Mouse (Mus musculus) brain, embryonic 14.5 days (tissue): ENCODE measurements around the gene Fam120c. TPM values are rescaled to one million over a fixed set of nuclear protein-coding genes. Genes with fewer than 3 reads are reported as not detected.

Source experiments
- DNase-seq: peaks from one replicate; pipeline ENCODE4 v3.0.0-alpha.2; 2011; ENCODE audit warnings: low read depth
- CTCF ChIP-seq: fragments of 200-500 bp; IDR thresholded peaks from 2 replicates; pipeline ENCODE4 v1.5.1; 2012; ENCODE audit warnings: inconsistent platforms, mild to moderate bottlenecking, moderate library complexity, borderline replicate concordance; ENCODE audit not compliant: insufficient read depth, insufficient read length; ENCODE audit errors: extremely low read depth
- POLR2A ChIP-seq: fragments of 200-500 bp; IDR thresholded peaks from 2 replicates; pipeline ENCODE4 v1.6.1; 2012; ENCODE audit warnings: mild to moderate bottlenecking, inconsistent platforms, borderline replicate concordance; ENCODE audit not compliant: poor library complexity, insufficient read depth, insufficient read length, severe bottlenecking; ENCODE audit errors: extremely low read depth
- polyA plus RNA-seq: library from polyadenylated mRNA; depleted of rRNA; stranded (reverse); fragments of >200 nt; gene quantifications from 2 replicates; pipeline ENCODE4 v1.2.3, GENCODE M21; 2012; rRNA removed

Fam120c gene
- 7.1 and 8.8 TPM in 2 replicates for polyA plus RNA-seq

DNA sequence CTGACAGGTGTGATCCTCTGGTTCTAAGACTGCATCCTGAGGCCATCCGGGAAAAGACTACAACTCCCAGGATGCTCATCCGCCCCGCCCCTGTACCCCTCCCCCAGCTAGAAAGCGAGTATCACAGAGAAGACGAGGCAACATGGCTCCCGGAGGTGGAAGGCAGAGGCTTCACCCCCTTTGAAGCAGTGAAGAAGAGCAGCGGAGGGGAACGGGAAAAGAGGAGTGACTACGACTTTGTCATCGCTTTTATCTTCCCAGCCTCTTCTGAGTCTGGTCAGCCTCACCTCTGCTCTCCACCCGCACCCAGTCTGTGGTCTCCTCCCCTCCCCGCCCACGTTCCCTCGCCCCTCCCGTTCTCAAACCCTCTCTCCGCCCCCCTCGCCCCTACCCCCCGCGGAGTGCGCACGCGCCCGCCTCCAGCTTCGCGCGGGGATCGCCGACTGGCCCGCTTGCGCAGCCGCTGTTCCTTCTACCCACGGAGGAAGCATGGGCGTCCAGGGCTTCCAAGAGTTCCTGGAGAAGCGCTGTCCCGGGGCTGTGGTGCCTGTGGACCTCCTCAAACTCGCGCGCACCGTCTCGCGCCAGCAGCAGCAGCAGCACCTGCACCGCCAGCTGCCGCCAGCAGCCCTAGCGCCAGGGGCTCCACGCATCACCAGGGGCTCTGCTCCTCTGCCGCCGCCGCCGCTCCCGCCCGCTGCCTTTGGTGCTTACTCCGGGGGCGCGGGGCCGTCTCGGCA lies at the start of gene Fam120c:
Gene Fam120c (plus strand): TSS at position 415 of the 740 bp plus-strand sequence.
- 0 out of 2 replicates have a peak, but pooled peaks have one; percentile 20 for TF ChIP-seq POLR2A
- TF ChIP-seq CTCF: no peak
- peak; percentile 94 for DNase-seq

DNA sequence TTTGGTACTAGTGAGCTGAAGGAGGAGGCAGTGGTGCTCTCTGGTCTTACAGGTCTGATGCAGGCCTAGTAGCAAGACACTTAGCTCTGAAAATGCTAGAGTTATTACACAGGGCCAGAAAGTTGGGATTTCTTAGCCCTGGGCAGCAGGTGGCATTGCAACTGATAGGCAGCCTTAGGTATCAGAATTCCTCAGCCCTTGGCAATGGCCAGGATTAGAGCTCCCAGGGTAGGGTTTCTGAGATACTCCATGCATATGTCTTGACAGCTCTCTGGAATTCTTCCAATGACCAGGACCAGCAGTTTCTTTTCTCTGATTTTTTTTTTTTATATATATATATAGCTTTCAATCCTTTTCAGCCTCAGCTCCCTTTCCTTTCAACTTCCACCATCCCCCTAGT lies 45.6 kb upstream of the Fam120c start:
- TF ChIP-seq CTCF: no peak
- TF ChIP-seq POLR2A: no peak
- DNase-seq: peak; percentile 1

DNA sequence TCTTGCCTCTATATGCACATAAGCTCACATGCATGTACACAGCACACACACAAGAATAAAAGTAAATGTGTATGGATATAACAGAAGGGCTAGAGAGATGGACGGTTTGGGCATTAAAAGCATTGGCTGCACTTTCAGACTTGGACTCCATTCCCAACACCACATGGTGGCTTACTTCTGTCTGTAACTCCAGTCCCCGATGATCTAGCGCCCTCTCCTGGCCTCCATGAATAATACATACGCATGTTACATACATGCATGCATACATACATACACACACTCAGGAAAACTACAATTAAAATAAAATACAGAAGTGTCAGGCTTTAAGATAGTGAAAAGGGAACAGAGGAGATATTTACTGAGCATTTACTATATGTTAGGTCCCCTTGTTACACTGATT lies 30.2 kb upstream of the Fam120c start:
- DNase-seq: peak; percentile 1
- no peak for TF ChIP-seq CTCF
- TF ChIP-seq POLR2A: no peak

DNA sequence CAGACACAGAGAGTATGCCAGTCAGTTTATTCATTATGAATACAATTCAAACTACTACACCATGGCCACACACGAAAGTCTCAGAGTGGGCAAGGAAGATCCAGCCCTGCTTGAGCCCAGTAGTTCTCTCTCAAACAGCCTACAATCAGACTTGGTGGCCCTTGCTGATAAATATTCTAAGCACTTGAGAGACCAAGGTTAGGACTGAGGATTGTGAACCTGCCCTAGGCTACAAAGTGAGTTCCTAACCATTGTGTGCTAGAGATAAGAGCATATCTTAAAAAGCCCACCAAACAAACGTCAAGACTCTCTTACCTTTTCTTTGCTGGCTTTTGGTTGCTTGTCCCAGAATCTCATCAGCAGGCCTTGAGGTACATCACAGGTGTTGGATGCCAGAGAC lies 10.4 kb upstream of the Fam120c start:
- DNase-seq: no peak
- TF ChIP-seq CTCF: no peak
- TF ChIP-seq POLR2A: no peak

DNA sequence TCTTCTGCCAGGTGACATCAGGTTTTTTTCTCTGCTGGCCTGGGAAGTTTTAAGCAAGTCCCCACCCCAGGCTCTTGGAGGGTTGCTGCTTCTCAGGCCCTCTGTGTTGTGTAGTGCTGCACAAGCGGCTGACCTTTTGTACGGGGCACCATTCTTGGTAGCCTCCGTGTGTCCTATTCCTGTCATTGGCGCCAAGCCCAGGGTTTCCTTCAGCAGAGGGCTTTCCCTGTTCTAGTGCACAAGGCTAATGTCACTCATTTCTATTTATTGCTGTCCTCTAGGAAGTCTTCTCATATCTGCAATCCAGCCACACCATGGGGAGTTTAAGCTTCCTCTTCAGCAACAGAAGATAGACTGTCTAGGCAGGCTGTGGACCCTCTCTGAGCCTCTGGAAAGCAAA lies 6.2 kb upstream of the Fam120c start:
- no peak for TF ChIP-seq CTCF
- no peak for TF ChIP-seq POLR2A
- DNase-seq: peak; percentile 1

DNA sequence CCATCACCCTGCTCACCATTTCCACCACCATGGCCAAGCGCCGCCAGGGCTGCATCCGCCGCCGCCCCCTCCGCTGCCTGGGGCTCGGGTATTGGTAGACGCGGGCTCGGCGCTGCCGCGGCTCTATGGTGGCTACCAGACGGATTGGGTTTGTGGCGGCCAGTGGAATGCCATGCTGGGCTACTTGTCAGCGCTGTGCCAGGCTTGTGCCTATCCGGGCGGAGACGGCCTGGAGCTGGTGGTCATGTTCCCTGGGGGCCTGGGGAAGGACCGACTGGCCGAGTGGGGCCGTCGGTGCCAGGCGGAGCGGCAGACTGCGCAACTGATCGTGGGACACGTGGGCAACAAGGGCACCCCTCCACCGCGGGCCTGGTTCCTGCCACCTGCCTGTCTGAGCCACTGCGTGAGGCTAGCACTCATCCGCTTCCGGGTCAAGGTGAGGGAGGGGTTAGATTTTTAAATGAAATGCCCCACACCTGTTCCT lies 568 bp downstream of the Fam120c start:
- no peak for TF ChIP-seq CTCF
- DNase-seq: peak; percentile 61

DNA sequence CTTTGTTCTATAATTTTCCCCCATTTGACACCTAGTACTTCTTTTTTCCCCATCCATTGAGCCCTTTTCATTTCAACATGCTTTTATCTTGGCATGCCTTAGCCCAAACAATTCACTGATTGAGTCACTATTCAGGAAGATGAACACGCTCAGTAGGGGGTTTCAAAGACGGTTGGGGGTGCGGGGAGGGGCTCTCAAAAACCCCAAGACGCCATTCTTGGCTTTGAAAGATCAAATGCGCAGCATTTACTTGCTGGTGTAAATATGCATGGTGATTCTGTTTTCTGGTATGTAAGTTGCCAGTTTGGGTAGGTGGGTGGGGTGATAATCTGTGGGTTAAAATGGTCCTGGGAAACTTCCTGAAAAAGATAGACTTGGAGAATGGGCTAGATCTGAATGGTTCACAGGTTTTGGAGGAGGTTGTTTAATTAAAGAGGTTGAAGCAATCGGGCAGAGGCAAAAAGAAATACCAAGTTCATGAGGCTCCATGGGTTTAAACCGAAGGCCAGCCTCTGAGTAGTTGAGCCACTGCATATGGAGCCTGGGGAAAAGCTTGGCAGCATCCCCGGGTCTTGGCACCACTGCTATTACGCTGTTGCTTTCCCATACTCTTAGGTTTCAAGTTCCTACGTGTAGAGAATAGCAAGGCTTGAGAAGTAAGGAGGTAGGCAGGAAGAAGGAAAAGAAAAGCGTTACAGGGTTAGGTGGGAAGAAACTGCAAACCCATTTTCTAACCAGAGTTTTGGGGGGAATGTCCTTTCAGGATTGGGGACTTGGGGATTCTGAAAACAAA lies 1.6 kb downstream of the Fam120c start:
- TF ChIP-seq POLR2A: no peak
- TF ChIP-seq CTCF: no peak
- DNase-seq: peak; percentile 74

DNA sequence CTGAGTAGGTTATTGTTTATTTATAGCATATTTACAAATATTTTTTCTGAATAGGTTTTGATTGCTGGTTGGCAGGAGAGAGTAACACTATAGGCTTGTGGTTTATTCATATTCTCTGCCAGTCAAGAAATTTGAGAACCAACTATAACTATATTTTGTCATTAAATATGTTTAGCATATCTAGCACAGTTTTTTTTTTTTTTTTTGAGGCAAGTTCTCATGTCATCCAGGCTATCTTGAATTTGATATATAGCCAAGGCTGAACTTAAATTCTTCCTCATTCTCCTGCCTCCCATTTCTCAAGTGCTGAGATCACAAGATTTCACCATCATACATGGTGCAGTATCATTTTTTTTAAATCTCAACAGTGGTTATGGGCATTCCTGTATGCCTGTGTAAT lies 3.3 kb downstream of the Fam120c start:
- DNase-seq: no peak
- TF ChIP-seq CTCF (no peak), POLR2A (no peak)

DNA sequence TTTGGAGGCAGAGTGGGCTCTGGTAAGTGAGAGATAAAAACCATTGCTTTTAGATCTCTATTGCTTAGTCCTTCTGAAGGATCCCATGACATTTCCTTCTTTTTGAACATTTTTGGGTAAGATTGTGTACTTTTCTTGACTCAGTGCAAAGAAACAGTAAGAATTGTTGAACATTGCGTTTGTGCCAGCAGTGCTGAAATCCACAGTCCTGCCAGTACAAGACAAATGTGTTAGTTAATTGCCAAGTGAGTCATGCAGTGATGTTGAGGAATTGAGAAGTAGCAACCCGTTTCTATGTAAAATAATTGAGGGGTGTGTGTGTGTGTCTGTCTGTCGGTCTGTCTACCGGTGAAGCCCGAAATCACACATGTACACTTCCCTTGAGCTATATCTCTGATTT lies 5.3 kb downstream of the Fam120c start:
- TF ChIP-seq CTCF (no peak), POLR2A (no peak)
- no peak for DNase-seq

DNA sequence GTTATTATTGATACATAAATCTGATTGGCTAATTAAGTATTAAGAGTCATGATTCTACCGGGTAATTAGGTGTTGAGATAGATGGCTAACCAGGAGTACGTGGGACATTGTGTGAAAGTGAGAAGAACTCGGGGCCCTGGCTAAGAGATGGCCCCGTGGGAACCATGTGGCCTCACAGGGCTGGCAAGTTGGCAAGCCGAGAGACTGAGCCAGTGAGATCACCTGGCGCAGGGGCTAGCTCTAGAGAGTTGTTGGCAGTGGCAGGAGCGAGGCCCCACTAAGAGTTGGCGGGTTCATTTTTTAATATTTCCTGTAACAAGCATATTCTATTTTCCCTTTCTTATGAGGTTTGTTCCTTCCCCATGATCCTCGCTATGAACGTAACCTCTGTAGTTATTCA lies 74.8 kb downstream of the Fam120c start:
- TF ChIP-seq POLR2A: no peak
- TF ChIP-seq CTCF: no peak
- no peak for DNase-seq

DNA sequence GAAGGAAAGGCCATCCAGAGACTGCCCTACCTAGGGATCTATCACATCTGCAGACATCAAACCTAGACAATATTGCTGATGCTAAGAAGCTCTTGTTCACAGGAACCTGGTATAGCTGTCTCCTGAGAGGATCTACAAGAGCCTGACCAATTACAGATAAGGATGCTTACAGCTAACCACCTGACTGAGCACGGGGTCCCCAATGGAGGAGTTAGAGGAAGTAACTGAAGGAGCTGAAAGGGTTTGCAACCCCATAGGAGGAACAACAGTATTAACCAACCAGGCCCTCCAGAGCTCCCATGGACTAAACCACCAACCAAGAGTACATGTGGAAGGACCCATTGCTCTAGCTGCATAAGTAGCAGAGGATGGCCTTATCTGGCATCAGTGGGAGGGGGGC lies 76.8 kb downstream of the Fam120c start:
- no peak for DNase-seq
- no peak for TF ChIP-seq POLR2A
- no peak for TF ChIP-seq CTCF

DNA sequence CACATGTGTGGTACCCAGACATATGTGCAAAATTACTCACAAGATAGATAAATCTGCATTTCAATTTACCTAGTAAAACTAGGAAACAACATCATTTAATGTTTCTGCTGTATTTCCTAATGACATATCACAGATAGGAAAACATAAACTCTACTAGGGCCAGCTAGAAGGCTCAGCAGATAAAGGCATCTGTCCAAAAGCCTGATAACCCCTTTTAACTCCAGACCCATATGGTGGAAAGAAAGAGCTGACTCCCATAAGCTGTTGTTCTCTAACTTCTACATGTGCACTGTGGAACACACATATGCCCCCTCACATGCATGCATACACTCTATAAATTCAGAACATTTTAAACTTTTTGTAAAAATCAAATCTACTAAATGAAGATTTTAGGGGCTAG lies 99.7 kb downstream of the Fam120c start:
- no peak for TF ChIP-seq CTCF
- no peak for TF ChIP-seq POLR2A
- no peak for DNase-seq

DNA sequence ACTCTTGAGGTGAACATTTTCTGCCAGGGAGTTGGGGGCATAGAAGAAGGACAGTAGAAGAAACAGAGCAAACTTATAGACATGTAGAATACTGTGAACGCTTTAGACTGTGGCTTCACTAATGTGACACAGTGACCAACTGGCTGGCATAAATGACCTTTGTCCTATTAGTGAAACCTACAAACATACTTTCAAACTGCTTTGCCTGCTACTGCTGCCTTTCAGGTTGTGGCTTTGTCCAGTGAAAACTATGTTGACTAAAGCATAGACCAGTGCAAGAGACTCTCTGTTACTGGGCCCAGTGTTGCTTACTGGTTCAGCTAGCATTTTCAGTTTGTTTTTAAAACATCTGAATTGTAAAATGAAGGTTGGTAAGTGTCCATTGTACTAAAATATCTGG lies 100.2 kb downstream of the Fam120c start:
- no peak for DNase-seq
- TF ChIP-seq POLR2A (no peak), CTCF (no peak)
